Mouse (Mus musculus) ovary, postnatal 14 days (tissue): ENCODE data around the gene Mrpl53.

Experiments
- DNase-seq: peaks from one replicate; pipeline ENCODE4 v3.0.0; 2022; ENCODE audit warnings: low spot score

Gene Mrpl53

DNA sequence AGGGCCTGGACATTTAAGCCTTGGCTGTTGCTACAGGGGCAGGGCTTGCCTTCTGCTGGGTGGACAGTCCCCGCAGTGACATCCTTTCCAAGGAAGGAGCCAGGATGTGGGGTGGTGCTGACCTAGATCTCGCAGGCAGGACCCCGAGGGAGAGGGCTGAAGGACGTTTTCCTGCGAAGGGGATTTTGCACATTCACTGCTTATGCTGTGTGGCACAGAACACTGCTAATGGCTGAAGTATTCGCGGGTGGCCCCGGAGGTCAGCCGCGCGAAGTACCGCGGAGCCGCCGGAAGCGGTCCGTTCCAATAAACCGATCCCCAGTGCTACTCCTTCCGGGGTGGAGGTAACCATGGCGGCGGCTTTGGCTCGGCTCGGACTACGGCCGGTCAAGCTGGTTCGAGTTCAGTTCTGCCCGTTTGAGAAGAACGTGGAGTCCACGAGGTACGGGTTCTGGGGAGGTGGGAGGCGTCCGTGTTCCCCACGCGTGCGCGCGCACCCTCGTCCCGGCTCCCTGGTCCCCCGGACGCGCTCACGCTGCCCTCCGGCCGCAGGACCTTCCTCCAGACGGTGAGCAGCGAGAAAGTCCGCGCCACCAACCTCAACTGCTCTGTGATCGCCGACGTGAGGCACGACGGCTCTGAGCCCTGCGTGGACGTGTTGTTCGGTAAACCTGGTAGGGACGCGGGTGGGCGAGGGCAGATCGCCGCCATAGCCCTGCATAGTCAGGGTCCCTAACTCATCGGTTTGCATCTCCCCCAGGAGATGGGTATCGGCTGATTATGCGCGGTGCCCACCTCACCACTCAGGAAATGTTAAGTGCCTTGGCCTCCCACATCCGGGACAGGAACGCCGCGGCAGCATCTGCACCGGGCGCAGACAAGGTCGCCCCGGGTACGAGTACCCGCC, at the start of gene Mrpl53:
Gene Mrpl53 (plus strand): TSS at position 279 of the 907 bp plus-strand sequence.
- peak; percentile 80 for DNase-seq

DNA sequence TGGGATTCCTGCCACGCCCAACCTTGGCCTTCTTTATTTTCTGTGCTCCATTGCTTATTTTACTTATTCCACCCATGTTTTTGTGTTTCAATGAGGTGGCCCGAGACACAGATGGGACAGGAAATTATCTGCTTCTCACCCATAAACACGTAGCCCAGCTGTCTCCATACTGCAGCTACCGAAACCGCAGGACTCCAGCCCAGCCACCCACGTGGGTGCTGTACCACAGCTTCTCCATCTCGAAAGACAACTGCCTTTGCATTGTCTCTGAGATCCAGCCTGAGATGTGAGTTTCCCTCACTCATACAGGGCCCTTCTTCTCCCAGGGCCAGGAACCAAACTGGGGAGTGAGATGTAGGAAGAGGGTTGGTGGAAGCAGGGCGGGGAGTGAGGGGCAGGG, 42.8 kb upstream of the Mrpl53 start:
- DNase-seq, result no peak

DNA sequence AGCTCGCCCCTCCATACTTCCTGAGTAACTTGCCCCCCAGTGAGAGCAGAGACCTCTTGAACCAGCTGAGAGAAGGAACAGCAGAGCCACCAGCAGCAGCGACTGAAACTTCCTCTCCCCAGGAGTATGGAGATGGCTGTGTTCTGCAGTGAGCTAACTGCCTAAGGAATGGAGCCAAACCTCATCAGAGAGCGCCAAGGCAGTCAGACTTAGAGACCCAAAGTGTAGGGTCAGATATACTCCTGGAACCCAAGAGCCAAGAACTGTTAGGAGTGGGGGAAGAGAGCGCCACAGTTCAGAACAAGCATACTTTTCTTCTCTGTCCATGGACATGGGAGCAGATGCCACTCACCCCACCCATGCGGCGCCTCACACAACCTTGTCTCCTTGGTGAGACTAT, 42.4 kb upstream of the Mrpl53 start:
- DNase-seq, result no peak

DNA sequence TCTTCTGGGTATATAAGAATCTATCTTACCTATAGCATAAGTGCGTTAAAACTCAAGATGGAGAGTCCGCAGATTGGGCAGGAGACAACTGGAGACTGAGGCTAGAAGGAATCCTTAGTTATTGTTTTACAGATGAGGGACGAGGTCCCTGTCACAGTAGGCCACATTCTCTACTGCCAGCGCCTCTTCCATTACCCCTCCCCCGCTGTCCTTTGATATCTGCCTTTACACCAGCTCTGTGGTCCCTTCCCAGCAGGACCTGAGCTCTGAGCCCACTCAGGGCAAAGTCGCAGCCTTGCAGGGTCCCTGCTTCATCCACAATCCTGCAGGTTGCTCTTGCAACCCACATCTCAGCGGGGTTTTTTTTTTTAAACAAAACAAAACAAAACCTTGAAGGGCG, 40.6 kb upstream of the Mrpl53 start:
- no peak for DNase-seq

DNA sequence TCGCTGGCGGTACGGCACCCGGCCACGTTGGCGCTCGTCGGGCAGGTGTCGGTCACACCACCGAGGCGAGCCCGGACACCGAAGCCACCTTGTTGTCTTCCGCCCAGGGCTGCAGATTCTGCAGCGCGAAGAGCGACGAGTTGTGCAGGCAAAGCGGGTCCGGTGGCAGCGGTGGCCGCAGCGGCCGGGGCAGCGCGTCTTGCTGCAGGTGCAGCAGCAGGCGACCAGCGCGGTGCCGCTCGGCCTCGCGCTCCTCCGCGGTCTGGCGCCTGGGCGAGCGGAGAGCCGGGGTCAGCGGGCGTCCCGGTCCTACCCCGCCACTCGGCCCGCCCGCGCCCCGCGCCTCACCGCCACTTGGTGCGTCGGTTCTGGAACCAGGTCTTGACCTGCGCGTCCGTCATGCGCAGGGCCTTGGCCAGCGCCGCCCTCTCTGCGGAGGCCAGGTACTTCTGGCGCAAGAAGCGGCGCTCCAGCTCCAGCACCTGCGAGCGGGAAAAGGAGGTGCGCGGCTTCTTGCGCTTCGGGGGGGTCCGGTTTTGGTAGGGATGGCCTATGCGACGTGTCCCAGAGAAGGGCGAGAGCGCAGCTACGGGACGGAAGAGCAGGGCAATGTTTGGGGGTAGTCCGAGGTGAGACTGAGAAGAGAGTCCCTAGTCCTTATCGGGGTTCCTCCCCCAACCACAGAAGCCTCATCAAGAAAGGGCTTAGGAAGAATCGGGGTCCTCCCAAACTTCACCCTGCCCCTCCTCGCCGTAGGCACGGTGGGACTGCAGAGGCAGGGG, 39.9 kb upstream of the Mrpl53 start:
- no peak for DNase-seq

DNA sequence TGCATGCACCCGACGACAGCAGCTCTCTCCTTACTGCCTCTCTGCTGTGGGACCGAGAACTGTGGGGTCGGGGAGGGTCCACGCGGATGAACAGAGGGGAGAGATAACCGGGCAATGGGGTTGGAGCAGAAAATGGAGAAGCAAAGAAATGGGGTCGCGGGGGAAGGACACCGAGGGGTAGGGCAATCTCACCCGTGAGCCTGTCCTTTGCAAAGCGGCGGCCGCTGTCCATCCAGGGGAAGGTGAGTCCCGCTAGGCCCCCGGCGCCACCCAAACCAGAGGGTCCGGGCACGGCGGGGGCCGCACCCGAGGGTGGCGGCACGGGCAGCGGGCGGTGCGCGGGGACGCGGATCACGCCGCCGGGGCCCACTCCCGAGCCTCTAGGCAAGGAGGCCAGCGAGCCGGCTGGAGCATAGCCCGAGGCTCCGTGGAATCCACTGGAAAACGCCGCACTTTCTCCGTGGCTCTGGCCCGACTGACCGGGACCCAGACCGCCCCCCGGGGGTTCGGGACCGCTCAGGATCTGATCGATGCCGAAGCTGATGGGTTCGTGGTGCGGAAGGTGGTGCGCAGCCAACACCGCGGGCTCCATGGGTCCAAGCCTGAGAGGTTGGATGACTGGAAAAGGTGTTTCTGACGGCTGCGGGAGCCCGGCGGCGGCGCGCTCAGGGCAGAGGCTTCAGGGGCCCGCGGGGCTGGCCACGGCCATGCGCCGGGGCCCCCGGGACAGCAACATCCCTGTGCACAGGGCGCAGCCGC, 39.2 kb upstream of the Mrpl53 start:
- no peak for DNase-seq

DNA sequence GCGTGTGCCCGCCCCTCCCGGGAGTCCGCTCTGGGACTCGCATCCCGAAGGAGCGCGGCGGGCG, 38.8 kb upstream of the Mrpl53 start, which contains the start of gene Tlx2:
Gene Tlx2 (minus strand): TSS at position 47 of the 64 bp plus-strand sequence.
- no peak for DNase-seq

DNA sequence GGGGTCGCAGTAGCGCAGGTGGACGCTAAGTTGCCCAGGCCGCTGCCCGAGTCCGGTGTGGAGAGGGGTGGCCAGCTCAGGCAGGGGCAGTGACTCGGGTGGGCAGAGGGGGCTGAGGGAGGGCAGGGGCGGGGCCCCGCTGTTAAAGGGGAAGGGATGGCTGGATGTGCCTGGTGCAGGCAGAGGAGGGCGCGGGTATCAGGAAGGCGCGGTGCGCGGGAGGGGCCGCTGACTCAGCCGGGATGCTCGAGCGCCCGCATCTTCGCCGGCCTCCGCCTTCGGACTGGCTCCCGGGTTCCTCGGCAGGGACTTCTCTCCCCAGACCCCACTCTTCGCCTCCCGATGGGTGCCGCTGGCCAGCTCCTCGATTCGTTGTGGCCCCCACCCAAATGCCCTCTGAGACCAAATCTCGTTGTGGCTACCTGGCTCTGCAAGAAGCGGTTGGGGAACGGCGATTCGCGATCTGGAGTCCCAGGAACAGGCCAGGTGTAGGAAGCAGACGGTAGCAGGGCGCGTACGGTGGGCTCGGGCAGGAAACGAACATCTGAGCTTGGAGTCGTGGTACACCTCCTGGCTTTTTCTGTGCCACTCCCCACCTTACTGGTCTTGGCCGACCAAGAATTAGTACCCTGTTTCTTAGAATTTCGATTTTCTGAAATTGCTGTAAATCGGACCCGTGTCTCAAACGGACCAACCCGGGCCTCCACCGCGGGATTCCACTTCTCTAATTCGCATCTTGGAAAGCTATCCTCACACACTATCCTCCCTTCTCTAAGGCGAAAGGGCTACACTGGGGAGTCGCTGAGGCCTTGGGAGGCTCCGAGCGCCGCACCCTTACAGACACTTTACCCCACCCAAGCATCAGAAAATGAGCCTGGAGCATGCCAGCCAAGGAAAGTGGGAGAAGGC, 38.3 kb upstream of the Mrpl53 start:
- DNase-seq, result no peak

DNA sequence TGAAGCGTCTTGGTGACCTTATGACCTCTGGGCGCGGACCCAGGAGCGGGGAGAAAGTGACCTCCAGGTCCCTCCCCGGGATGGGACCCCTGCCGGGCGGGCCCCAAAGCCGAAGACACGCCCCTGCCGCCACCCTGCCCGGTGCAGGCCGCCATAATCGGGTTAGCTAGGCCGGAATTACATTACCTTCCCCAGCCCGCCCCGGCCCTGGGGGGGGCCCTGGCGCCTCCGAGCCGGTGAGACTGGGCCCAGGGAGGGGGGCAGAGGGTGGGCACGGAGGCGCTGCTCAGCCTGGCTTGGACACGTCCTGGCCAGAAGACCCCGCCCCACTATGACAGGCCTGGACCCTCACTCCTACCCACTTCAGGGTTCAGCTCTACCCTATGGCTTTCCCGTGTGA, 37.6 kb upstream of the Mrpl53 start:
- no peak for DNase-seq

DNA sequence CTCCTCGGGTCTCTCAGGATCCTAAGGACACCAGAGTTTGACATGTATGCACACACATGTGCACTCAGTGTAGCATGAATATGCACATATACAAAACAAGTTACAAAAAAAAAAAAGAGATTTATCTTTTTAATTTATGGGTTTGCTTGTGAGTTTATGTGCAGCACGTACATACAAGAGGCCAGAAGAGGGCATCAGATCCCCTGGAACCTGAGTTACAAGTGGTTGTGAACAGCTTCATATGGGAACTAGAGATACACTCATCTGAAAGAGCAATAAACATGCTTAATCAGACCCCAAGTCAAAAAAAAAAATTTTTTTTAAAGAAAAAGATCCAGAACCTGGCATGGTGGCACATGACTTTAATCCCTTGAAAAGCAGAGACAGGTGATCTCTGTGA, 33.9 kb upstream of the Mrpl53 start:
- DNase-seq, result no peak

DNA sequence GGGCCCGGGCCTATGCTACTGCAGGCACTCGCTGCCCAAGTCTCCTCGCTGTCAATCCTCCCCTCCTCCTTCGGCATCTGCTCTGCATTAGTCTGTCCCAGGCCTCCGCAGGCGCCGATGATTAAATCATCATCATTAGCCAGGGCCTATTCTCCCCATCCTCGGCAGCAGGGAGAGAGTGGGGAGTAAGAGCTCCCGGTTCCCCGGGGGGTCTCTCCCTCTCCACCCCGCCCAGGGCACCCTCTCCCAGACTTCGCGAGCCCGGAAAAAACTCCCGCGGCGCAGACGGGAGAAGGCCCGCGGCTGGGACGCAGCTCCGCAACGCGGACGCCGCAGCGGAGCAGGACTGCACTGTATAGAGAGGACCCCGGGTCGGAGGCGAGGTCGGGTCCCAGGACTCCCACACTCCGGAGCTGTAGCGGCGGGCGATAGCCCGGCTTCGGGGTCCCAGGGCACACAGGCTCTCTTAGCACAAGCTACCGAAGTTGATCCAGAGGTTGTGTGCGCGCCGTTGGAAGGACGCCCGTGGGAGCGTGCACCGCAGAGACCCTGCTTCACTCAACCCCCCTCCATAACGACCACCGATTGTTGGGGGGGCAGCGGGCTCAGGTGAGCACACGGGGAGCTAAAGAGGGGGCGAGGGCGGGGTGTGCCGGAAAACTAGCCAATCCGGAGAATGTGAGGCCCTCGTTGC, 31.1 kb upstream of the Mrpl53 start, which contains the start of gene Pcgf1:
Gene Pcgf1 (plus strand): TSS at position 240 of the 694 bp plus-strand sequence.
- DNase-seq, result no peak

DNA sequence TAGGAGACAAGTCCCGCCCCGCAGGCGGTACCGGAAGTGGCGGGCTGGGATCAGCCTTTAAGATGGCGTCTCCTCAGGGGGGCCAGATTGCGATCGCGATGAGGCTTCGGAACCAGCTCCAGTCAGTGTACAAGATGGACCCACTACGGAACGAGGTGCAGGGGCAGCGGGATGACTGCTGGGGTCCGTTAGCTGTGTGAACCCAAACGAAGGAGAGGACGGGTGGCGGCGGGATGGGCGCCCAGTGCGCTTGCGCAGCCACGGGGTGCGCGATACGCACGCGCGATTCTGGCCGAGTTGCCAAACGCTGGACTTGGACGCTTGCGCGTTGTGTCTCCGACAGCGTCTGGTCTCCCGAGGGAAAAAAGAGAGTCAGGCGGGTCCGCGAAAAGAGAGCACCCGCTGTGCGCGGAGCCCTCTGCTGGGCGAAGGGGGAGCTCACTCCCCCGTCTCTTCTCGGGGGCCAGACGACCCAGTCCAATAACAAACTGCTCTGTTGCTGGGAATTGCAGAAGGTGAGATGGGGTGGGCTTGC, 30.4 kb upstream of the Mrpl53 start:
- DNase-seq, result peak; percentile 99

DNA sequence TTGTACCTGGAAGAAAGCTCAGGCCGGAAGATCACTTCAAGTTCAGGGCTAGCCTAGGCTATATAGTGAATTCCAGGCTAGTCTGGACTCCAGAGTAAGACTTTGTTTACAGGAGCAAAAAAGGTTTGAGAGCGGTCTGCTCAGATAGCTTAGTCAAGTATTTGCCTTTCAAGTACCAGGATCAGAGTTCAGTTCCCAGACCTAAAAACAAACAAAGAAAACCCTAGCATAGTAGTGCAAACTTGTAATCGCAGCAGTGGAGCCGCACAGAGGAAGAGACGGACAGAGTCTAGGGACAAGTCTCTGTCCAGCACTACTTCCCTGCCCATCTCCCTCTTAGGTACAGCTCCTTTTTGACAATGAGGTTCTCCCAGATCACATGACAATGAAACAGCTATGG, 28.6 kb upstream of the Mrpl53 start:
- no peak for DNase-seq

DNA sequence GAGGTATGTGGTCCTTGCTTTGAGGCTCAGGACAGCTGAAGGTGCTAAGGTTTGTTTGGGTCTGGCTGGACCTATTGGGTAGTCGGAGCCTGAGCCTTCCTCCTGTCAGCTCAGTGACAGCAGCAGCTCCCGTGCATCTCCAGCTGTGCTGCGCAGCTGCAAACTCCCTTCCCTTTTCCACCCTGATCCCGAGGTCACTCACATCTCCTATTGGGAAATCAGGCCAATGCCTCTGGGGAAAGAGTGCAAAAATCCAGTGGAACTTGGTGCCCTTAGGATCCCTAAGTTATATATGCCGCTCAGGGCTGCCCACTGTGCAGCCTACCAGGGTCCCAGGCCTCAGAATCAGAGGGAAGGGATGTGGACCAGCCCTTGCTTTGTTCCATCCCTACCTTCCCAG, 25.3 kb upstream of the Mrpl53 start:
- DNase-seq, result no peak

DNA sequence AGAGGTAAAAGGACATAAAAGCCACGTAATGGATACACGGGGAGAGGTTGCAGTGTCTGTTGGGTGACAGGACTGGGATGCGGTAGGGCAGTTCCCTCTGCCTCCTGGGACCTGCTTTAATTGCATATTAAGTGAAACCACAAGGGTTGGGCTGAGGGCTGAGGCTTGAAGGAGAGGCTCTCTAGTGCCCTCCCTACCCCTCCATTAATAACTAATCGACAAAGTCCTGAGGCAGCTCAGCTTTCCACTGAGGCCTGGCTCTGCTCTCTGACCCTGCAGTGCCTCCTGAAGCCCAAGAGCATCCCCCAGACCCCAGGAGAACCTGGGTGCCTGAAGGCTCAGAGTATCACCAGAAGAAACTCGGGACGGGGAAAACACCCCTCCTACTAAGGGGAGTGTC, 24.4 kb upstream of the Mrpl53 start:
- no peak for DNase-seq

DNA sequence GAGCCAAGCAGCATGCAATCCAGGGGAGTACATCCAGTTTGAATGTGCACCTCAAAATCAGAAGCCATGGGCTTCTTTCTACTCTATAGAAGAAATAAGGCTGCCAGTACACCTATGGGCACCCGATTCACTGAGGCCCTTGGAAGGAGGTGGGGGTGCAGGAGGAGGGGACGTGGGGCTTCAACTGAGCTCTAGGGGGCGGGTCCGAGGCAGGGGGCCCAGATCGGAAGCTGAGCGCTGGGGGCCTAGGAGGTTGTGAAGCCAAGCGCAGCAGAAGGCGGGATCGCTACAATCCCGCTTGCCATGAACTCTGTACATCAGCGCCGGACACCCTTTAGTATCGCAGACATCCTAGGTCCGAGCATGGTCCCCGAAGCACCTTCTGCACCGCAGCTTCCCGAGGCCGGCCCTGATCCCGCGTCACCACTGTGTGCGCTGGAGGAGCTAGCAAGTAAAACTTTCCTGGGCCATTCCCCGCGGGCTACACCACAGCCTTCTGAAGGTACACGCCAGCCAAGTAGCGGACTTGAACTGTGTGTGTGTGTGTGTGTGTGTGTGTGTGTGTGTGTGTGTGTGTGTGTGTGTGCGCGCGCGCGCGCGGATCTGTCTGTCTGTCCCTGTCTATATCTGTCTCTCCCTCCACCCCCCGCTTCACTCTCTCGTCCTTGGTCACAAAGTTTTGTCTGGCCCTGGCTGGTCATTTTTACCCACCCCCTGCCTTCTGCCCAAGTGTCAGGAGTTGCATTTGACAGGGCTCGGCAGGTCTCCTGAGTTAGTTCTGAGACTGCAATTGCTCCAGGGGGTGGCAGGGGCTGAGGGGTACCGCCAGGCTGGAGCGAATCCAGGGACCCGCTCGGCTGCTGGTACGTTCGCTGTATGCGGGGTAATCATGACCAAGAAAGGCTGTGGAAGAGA, 22.5 kb upstream of the Mrpl53 start, which contains the start of gene Lbx2:
Gene Lbx2 (plus strand): TSS at position 247 of the 915 bp plus-strand sequence.
- no peak for DNase-seq

DNA sequence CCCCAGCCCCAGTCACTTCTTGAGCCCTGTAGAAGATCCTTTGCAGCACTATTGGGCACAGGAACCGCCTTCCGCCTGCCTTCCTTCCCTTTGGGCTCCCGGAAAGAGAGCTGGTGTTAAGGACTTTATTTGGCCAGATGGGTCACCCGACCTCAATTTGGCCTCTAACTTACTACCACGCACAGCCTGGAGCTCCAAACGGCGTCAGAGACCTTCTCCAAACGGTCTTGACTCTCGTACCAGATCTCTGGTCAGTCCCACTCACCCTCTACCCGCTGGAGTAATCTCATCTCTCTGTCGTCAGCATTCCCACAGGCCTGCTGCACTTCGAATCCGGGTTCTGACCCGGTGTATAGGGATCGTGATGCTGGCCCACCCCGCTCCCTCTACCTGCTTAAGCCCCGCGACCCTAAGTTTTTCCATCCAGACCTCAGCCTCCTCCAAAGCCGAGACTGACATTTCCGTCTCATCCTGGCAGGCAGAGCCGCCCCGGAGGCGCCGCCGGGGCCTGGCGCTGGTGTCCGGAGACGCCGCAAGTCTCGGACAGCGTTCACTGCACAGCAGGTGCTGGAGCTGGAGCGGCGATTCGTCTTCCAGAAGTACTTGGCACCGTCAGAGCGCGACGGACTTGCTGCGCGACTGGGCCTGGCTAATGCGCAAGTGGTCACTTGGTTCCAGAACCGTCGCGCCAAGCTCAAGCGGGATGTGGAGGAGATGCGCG, 21.5 kb upstream of the Mrpl53 start:
- no peak for DNase-seq

DNA sequence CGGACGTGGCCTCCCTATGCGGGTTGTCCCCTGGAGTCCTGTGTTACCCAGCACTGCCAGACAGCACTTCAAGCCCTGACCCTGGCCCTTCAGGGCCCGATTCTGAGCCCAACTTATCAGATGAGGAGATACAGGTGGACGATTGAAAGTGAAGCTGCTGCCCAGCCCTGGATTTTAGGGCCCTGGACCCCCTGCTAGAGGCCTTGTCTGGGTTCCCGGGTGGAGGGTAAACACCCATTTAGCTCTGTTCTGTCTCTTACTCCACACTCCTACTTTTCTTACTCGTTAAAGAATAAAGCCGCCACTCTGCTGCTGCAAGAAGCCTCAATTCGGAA, 20.9 kb upstream of the Mrpl53 start:
- no peak for DNase-seq

DNA sequence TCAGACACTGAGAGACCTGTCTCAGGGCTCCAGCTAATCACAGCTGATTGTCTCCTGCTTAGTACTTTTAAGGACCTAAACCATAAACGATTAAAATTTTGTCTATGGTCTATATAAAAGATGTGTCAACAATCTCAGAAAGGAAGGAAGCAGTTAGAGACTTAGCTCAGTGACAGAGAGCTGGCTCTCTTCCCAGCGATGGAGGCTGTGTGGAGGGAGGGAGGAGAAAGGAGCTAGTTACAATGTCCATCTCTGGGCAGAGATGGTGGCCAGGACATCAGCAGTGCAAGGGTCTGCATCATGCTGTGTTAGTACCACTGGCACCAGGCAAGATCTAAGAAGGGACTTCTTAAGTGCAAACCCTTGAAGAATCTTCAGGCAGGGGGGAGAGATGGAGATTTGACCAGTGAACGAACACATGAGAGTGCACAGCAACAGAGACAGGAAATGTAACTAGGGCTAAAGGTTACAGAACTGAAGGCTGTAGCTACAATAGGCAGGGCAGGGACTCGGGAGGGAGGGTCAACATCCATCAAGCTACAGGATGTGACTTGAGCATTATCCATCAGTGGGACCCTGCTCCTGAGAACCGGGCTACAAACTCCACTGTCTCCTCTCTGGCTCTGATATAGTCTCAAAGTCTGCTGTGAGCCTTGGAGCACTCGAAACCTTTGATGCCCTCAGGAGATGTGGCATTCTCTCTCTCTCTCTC, 16.3 kb upstream of the Mrpl53 start:
- DNase-seq, result no peak
